Mouse (Mus musculus): ENCODE data around the gene Fxyd1. TPM values are rescaled to one million over a fixed set of nuclear protein-coding genes. Genes with fewer than 3 reads are reported as not detected.

Gene Fxyd1
- polyA plus RNA-seq, 1 experiment, result 346 TPM

GRCm38 (mm10) chr7:31050921-31051320 lies 6.1 kb downstream of the Fxyd1 start:
- Histone ChIP-seq H3K4me1 (ENCODE audit: control insufficient read depth, insufficient read depth, insufficient read length, low read length) (no peaks in the 10 kb centered on the region), H3K4me3 (ENCODE audit: insufficient read depth, low read depth, low read length) (no peak overlapping the region), H3K27ac (replicated peaks; ENCODE audit: low read depth, low read length) (no peak overlapping the region)

- H3K4me3 ChIP-seq (ENCODE audit: insufficient read depth, low read depth, low read length), result no peak overlapping the region
- H3K27ac ChIP-seq (replicated peaks; ENCODE audit: low read depth, low read length), result no peak overlapping the region
- no peaks in the 10 kb centered on the region for H3K4me1 ChIP-seq (ENCODE audit: control insufficient read depth, insufficient read depth, insufficient read length, low read length)
Measured at GRCm38 (mm10) chr7:31050487-31050886, 6.5 kb downstream of the Fxyd1 start.

- H3K4me3 ChIP-seq (ENCODE audit: insufficient read depth, low read depth, low read length), result no peak overlapping the region
- no peak overlapping the region for H3K27ac ChIP-seq (replicated peaks; ENCODE audit: low read depth, low read length)
- H3K4me1 ChIP-seq (ENCODE audit: control insufficient read depth, insufficient read depth, insufficient read length, low read length), result no peaks in the 10 kb centered on the region
Measured at GRCm38 (mm10) chr7:31049846-31050281, 7.1 kb downstream of the Fxyd1 start.

- no peak overlapping the region for H3K27ac ChIP-seq (replicated peaks; ENCODE audit: low read depth, low read length)
- H3K4me3 ChIP-seq (ENCODE audit: insufficient read depth, low read depth, low read length), result no peak overlapping the region
- H3K4me1 ChIP-seq (ENCODE audit: control insufficient read depth, insufficient read depth, insufficient read length, low read length), result no peaks in the 10 kb centered on the region
Measured at GRCm38 (mm10) chr7:31049135-31049845, 7.7 kb downstream of the Fxyd1 start.

- H3K27ac ChIP-seq (replicated peaks; ENCODE audit: low read depth, low read length), result peak within 1 kb of the TSS; percentile 72
- H3K4me1 ChIP-seq (ENCODE audit: control insufficient read depth, insufficient read depth, insufficient read length, low read length), result no peaks in the 10 kb centered on the region; the same call in 1 of the 2 replicates
- peak within 1 kb of the TSS; percentile 58 for H3K4me3 ChIP-seq (ENCODE audit: insufficient read depth, low read depth, low read length)
Measured at GRCm38 (mm10) chr7:31042431-31042910, 14.5 kb downstream of the Fxyd1 start, which contains the start of gene Fxyd5. Fxyd5 (minus strand) TSS chr7:31042481.

- Histone ChIP-seq H3K4me3 (ENCODE audit: insufficient read depth, low read depth, low read length) (peak overlapping the region; percentile 58), H3K27ac (replicated peaks; ENCODE audit: low read depth, low read length) (peak overlapping the region; percentile 72), H3K4me1 (ENCODE audit: control insufficient read depth, insufficient read depth, insufficient read length, low read length) (no peaks in the 10 kb centered on the region; the same call in 1 of the 2 replicates)
Measured at GRCm38 (mm10) chr7:31041662-31042315, 15.2 kb downstream of the Fxyd1 start.

GRCm38 (mm10) chr7:31041023-31041407 lies 16.0 kb downstream of the Fxyd1 start:
- Histone ChIP-seq H3K27ac (replicated peaks; ENCODE audit: low read depth, low read length) (no peak overlapping the region), H3K4me3 (ENCODE audit: insufficient read depth, low read depth, low read length) (peak overlapping the region; percentile 58), H3K4me1 (ENCODE audit: control insufficient read depth, insufficient read depth, insufficient read length, low read length) (no peaks in the 10 kb centered on the region; the same call in 1 of the 2 replicates)

- H3K4me1 ChIP-seq (ENCODE audit: control insufficient read depth, insufficient read depth, insufficient read length, low read length), result no peaks in the 10 kb centered on the region; the same call in 1 of the 2 replicates
- H3K27ac ChIP-seq (replicated peaks; ENCODE audit: low read depth, low read length), result no peak overlapping the region
- H3K4me3 ChIP-seq (ENCODE audit: insufficient read depth, low read depth, low read length), result peak overlapping the region; percentile 58
Measured at GRCm38 (mm10) chr7:31040281-31041022, 16.5 kb downstream of the Fxyd1 start.

- Histone ChIP-seq H3K4me3 (ENCODE audit: insufficient read depth, low read depth, low read length) (no peak overlapping the region), H3K27ac (replicated peaks; ENCODE audit: low read depth, low read length) (no peak overlapping the region), H3K4me1 (ENCODE audit: control insufficient read depth, insufficient read depth, insufficient read length, low read length) (no peaks in the 10 kb centered on the region; the same call in 1 of the 2 replicates)
Measured at GRCm38 (mm10) chr7:31039011-31039410, 18.0 kb downstream of the Fxyd1 start.

- H3K4me3 ChIP-seq (ENCODE audit: insufficient read depth, low read depth, low read length), result no peak overlapping the region
Measured at GRCm38 (mm10) chr7:31037675-31038074, 19.3 kb downstream of the Fxyd1 start.

GRCm38 (mm10) chr7:31036917-31037316 lies 20.1 kb downstream of the Fxyd1 start:
- H3K4me3 ChIP-seq (ENCODE audit: insufficient read depth, low read depth, low read length), result no peak overlapping the region
- H3K27ac ChIP-seq (replicated peaks; ENCODE audit: low read depth, low read length), result no peak overlapping the region
- H3K4me1 ChIP-seq (ENCODE audit: control insufficient read depth, insufficient read depth, insufficient read length, low read length), result no peaks in the 10 kb centered on the region

More at GRCm38 (mm10) chr7:31037675-31038074, 19.3 kb downstream of the Fxyd1 start:
- no peak overlapping the region for H3K27ac ChIP-seq (replicated peaks; ENCODE audit: low read depth, low read length)
- H3K4me1 ChIP-seq (ENCODE audit: control insufficient read depth, insufficient read depth, insufficient read length, low read length), result no peaks in the 10 kb centered on the region; the same call in 1 of the 2 replicates

GRCm38 (mm10) chr7:31035291-31035690 lies 21.7 kb downstream of the Fxyd1 start:
- H3K4me3 ChIP-seq (ENCODE audit: insufficient read depth, low read depth, low read length), result no peak overlapping the region
- H3K4me1 ChIP-seq (ENCODE audit: control insufficient read depth, insufficient read depth, insufficient read length, low read length), result no peaks in the 10 kb centered on the region
- H3K27ac ChIP-seq (replicated peaks; ENCODE audit: low read depth, low read length), result no peak overlapping the region

- H3K4me3 ChIP-seq (ENCODE audit: insufficient read depth, low read depth, low read length), result no peak overlapping the region
- H3K27ac ChIP-seq (replicated peaks; ENCODE audit: low read depth, low read length), result 0 out of 2 replicates have a peak overlapping the region, but pooled peaks have one; percentile 5
- H3K4me1 ChIP-seq (ENCODE audit: control insufficient read depth, insufficient read depth, insufficient read length, low read length), result no peaks in the 10 kb centered on the region
Measured at GRCm38 (mm10) chr7:31034789-31035188, 22.2 kb downstream of the Fxyd1 start.

GRCm38 (mm10) chr7:31033409-31034165 lies 23.4 kb downstream of the Fxyd1 start:
- H3K4me3 ChIP-seq (ENCODE audit: insufficient read depth, low read depth, low read length), result no peak overlapping the region
- no peaks in the 10 kb centered on the region for H3K4me1 ChIP-seq (ENCODE audit: control insufficient read depth, insufficient read depth, insufficient read length, low read length)
- 0 out of 2 replicates have a peak overlapping the region, but pooled peaks have one; percentile 32 for H3K27ac ChIP-seq (replicated peaks; ENCODE audit: low read depth, low read length)
